Mouse (Mus musculus): ENCODE measurements around the gene Acot1. TPM values are rescaled to one million over a fixed set of nuclear protein-coding genes. Genes with fewer than 3 reads are reported as not detected.
"Not testable (repeated sequence)": the region's sequence is repeated elsewhere in the genome, so short reads cannot be mapped to it uniquely, and the experiment has no call there.

Acot1 gene
- polyA plus RNA-seq, 1 experiment from 2014 or later, result 74.8 TPM

- no peak for ATAC-seq (ENCODE audit: insufficient read depth, low FRiP score, low TSS enrichment)
- Histone ChIP-seq H3K36me3 (ENCODE audit: control insufficient read depth, insufficient read depth, low read length) (no peaks in the 10 kb centered on the region), H3K27me3 (ENCODE audit: control insufficient read depth, insufficient read depth, low read length) (no peaks in the 10 kb centered on the region), H3K9ac (ENCODE audit: low read length) (no peak overlapping the region), H3K4me3 (ENCODE audit: low read depth, low read length) (no peak overlapping the region), H3K9me3 (ENCODE audit: control insufficient read depth, low read length) (no peaks in the 10 kb centered on the region), H3K27ac (ENCODE audit: low read depth, low read length) (no peak overlapping the region), H3K4me2 (ENCODE audit: low read depth) (no peak overlapping the region), H3K4me1 (ENCODE audit: control insufficient read depth, insufficient read depth, low read length) (no peaks in the 10 kb centered on the region)
- no peak for DNase-seq (ENCODE audit: low spot score)
- 95% methylated on average over 1 of the region's 1 CpGs for WGBS
Observed at GRCm38 (mm10) chr12:84046906-84047305, 37.6 kb downstream of the Acot1 start.

GRCm38 (mm10) chr12:84050744-84051143 lies 41.5 kb downstream of the Acot1 start:
- H3K4me2 ChIP-seq (ENCODE audit: low read depth), result not testable (repeated sequence)
- 86% methylated on average over 5 of the region's 5 CpGs for WGBS

GRCm38 (mm10) chr12:84051937-84052474 lies 42.7 kb downstream of the Acot1 start, which contains the start of gene Acot3:
TSS of gene Acot3 (plus strand) at chr12:84052144.
- 88% methylated on average over 5 of the region's 5 CpGs for WGBS
- no peaks in the 10 kb centered on the region; the same call in 1 of the 2 replicates for H3K4me1 ChIP-seq (ENCODE audit: control insufficient read depth, insufficient read depth, low read length)
- H3K4me2 ChIP-seq (ENCODE audit: low read depth), result no peak within 1 kb of the TSS
- H3K27me3 ChIP-seq (ENCODE audit: control insufficient read depth, insufficient read depth, low read length), result peaks cover 13% of the 10 kb centered on the region
- ATAC-seq (ENCODE audit: insufficient read depth, low FRiP score, low TSS enrichment) (no peak), DNase-seq (ENCODE audit: low spot score) (no peak)
- no peaks in the 10 kb centered on the region for H3K36me3 ChIP-seq (ENCODE audit: control insufficient read depth, insufficient read depth, low read length)
- no peak within 1 kb of the TSS for H3K9ac ChIP-seq (ENCODE audit: low read length)
- H3K27ac ChIP-seq (ENCODE audit: low read depth, low read length), result no peak within 1 kb of the TSS
- no peaks in the 10 kb centered on the region for H3K9me3 ChIP-seq (ENCODE audit: control insufficient read depth, low read length)
- no peak within 1 kb of the TSS for H3K4me3 ChIP-seq (ENCODE audit: low read depth, low read length)

More at GRCm38 (mm10) chr12:84050744-84051143, 41.5 kb downstream of the Acot1 start:
- H3K36me3 ChIP-seq (ENCODE audit: control insufficient read depth, insufficient read depth, low read length); H3K4me1 ChIP-seq (ENCODE audit: control insufficient read depth, insufficient read depth, low read length); DNase-seq (ENCODE audit: low spot score); H3K9ac ChIP-seq (ENCODE audit: low read length); H3K27ac ChIP-seq (ENCODE audit: low read depth, low read length); ATAC-seq (ENCODE audit: insufficient read depth, low FRiP score, low TSS enrichment); H3K9me3 ChIP-seq (ENCODE audit: control insufficient read depth, low read length); H3K4me3 ChIP-seq (ENCODE audit: low read depth, low read length): not testable (repeated sequence)
- H3K27me3 ChIP-seq (ENCODE audit: control insufficient read depth, insufficient read depth, low read length), result peaks cover 13% of the 10 kb centered on the region

GRCm38 (mm10) chr12:84052609-84053008 lies 43.3 kb downstream of the Acot1 start:
- Histone ChIP-seq H3K9ac (ENCODE audit: low read length) (no peak overlapping the region), H3K27me3 (ENCODE audit: control insufficient read depth, insufficient read depth, low read length) (peaks cover 13% of the 10 kb centered on the region), H3K27ac (ENCODE audit: low read depth, low read length) (no peak overlapping the region), H3K4me2 (ENCODE audit: low read depth) (no peak overlapping the region), H3K4me1 (ENCODE audit: control insufficient read depth, insufficient read depth, low read length) (no peaks in the 10 kb centered on the region; the same call in 1 of the 2 replicates), H3K36me3 (ENCODE audit: control insufficient read depth, insufficient read depth, low read length) (no peaks in the 10 kb centered on the region), H3K9me3 (ENCODE audit: control insufficient read depth, low read length) (no peaks in the 10 kb centered on the region), H3K4me3 (ENCODE audit: low read depth, low read length) (no peak overlapping the region)
- WGBS, result 88% methylated on average over 7 of the region's 7 CpGs
- ATAC-seq (ENCODE audit: insufficient read depth, low FRiP score, low TSS enrichment) (no peak), DNase-seq (ENCODE audit: low spot score) (no peak)

GRCm38 (mm10) chr12:84053173-84053572 lies 43.9 kb downstream of the Acot1 start:
- ATAC-seq (ENCODE audit: insufficient read depth, low FRiP score, low TSS enrichment) (no peak), DNase-seq (ENCODE audit: low spot score) (peak; percentile 31)
- Histone ChIP-seq H3K27ac (ENCODE audit: low read depth, low read length) (no peak overlapping the region), H3K4me3 (ENCODE audit: low read depth, low read length) (peak overlapping the region; percentile 34), H3K9me3 (ENCODE audit: control insufficient read depth, low read length) (no peaks in the 10 kb centered on the region), H3K4me2 (ENCODE audit: low read depth) (peak overlapping the region; percentile 65), H3K27me3 (ENCODE audit: control insufficient read depth, insufficient read depth, low read length) (peaks cover 13% of the 10 kb centered on the region), H3K36me3 (ENCODE audit: control insufficient read depth, insufficient read depth, low read length) (no peaks in the 10 kb centered on the region), H3K4me1 (ENCODE audit: control insufficient read depth, insufficient read depth, low read length) (no peaks in the 10 kb centered on the region; the same call in 1 of the 2 replicates), H3K9ac (ENCODE audit: low read length) (peak overlapping the region; percentile 39; the same call in 1 of the 2 replicates)
- WGBS, result 15% methylated on average over 16 of the region's 16 CpGs

- peak overlapping the region; percentile 65 for H3K4me2 ChIP-seq (ENCODE audit: low read depth)
- no peaks in the 10 kb centered on the region for H3K36me3 ChIP-seq (ENCODE audit: control insufficient read depth, insufficient read depth, low read length)
- ATAC-seq (ENCODE audit: insufficient read depth, low FRiP score, low TSS enrichment) (no peak), DNase-seq (ENCODE audit: low spot score) (peak; percentile 33)
- peak overlapping the region; percentile 34 for H3K4me3 ChIP-seq (ENCODE audit: low read depth, low read length)
- peaks cover 13% of the 10 kb centered on the region for H3K27me3 ChIP-seq (ENCODE audit: control insufficient read depth, insufficient read depth, low read length)
- no peaks in the 10 kb centered on the region; the same call in 1 of the 2 replicates for H3K4me1 ChIP-seq (ENCODE audit: control insufficient read depth, insufficient read depth, low read length)
- H3K9ac ChIP-seq (ENCODE audit: low read length), result peak overlapping the region; percentile 43
- no peaks in the 10 kb centered on the region for H3K9me3 ChIP-seq (ENCODE audit: control insufficient read depth, low read length)
- 3% methylated on average over 36 of the region's 46 CpGs for WGBS
- no peak overlapping the region for H3K27ac ChIP-seq (ENCODE audit: low read depth, low read length)
Observed at GRCm38 (mm10) chr12:84053679-84054391, 44.5 kb downstream of the Acot1 start.

GRCm38 (mm10) chr12:84060946-84061345 lies 51.7 kb downstream of the Acot1 start:
- DNase-seq (ENCODE audit: low spot score), result no peak
- H3K4me3 ChIP-seq (ENCODE audit: low read depth, low read length), result no peak overlapping the region
- WGBS, result 34% methylated on average over 2 of the region's 2 CpGs
- H3K36me3 ChIP-seq (ENCODE audit: control insufficient read depth, insufficient read depth, low read length), result no peaks in the 10 kb centered on the region
- no peak overlapping the region for H3K4me2 ChIP-seq (ENCODE audit: low read depth)
- no peaks in the 10 kb centered on the region for H3K27me3 ChIP-seq (ENCODE audit: control insufficient read depth, insufficient read depth, low read length)
- H3K4me1 ChIP-seq (ENCODE audit: control insufficient read depth, insufficient read depth, low read length), result no peaks in the 10 kb centered on the region
- no peak overlapping the region for H3K9ac ChIP-seq (ENCODE audit: low read length)
- no peak for ATAC-seq (ENCODE audit: insufficient read depth, low FRiP score, low TSS enrichment)
- no peak overlapping the region for H3K27ac ChIP-seq (ENCODE audit: low read depth, low read length)
- no peaks in the 10 kb centered on the region for H3K9me3 ChIP-seq (ENCODE audit: control insufficient read depth, low read length)

- ATAC-seq (ENCODE audit: insufficient read depth, low FRiP score, low TSS enrichment) (no peak), DNase-seq (ENCODE audit: low spot score) (no peak)
- Histone ChIP-seq H3K4me1 (ENCODE audit: control insufficient read depth, insufficient read depth, low read length) (no peaks in the 10 kb centered on the region), H3K27me3 (ENCODE audit: control insufficient read depth, insufficient read depth, low read length) (0 out of 2 replicates have a peak, but pooled peaks cover 2% of the 10 kb centered on the region), H3K9me3 (ENCODE audit: control insufficient read depth, low read length) (no peaks in the 10 kb centered on the region), H3K9ac (ENCODE audit: low read length) (no peak overlapping the region), H3K4me3 (ENCODE audit: low read depth, low read length) (no peak overlapping the region), H3K27ac (ENCODE audit: low read depth, low read length) (no peak overlapping the region), H3K36me3 (ENCODE audit: control insufficient read depth, insufficient read depth, low read length) (no peaks in the 10 kb centered on the region), H3K4me2 (ENCODE audit: low read depth) (no peak overlapping the region)
- WGBS, result 92% methylated on average over 20 of the region's 20 CpGs
Observed at GRCm38 (mm10) chr12:84062336-84062735, 53.0 kb downstream of the Acot1 start.

- Histone ChIP-seq H3K27ac (ENCODE audit: low read depth, low read length) (no peak overlapping the region), H3K36me3 (ENCODE audit: control insufficient read depth, insufficient read depth, low read length) (no peaks in the 10 kb centered on the region), H3K4me1 (ENCODE audit: control insufficient read depth, insufficient read depth, low read length) (no peaks in the 10 kb centered on the region), H3K9ac (ENCODE audit: low read length) (no peak overlapping the region), H3K9me3 (ENCODE audit: control insufficient read depth, low read length) (no peaks in the 10 kb centered on the region), H3K4me3 (ENCODE audit: low read depth, low read length) (no peak overlapping the region), H3K27me3 (ENCODE audit: control insufficient read depth, insufficient read depth, low read length) (peaks cover 2% of the 10 kb centered on the region; the same call in 1 of the 2 replicates), H3K4me2 (ENCODE audit: low read depth) (no peak overlapping the region)
- ATAC-seq (ENCODE audit: insufficient read depth, low FRiP score, low TSS enrichment), result no peak
- DNase-seq (ENCODE audit: low spot score), result no peak
- 72% methylated on average over 5 of the region's 5 CpGs for WGBS
Observed at GRCm38 (mm10) chr12:84063228-84063627, 53.9 kb downstream of the Acot1 start.

Measured in neural tube, embryonic 11.5 days (tissue).